Mouse (Mus musculus) adrenal gland, postnatal 36 days (tissue): Measurements from ENCODE around the gene Slco2a1. TPM values are rescaled to one million over a fixed set of nuclear protein-coding genes. Genes with fewer than 3 reads are reported as not detected.
"Not testable (repeated sequence)": the region's sequence is repeated elsewhere in the genome, so short reads cannot be mapped to it uniquely, and the experiment has no call there.

ENCODE experiments used
- DNase-seq, 2 experiments: peaks; one replicate each; pipeline ENCODE4 v3.0.0; 2021; ENCODE audit warnings: mixed read lengths in 1 of 2
- total RNA-seq, 2 experiments: library from RNA; stranded (reverse); gene quantifications; 2 replicates each; pipeline ENCODE4 v1.2.3; 2021

The Slco2a1 gene
- total RNA-seq, 2 experiments from 2014 or later, result 3.2 to 3.7 TPM

DNA sequence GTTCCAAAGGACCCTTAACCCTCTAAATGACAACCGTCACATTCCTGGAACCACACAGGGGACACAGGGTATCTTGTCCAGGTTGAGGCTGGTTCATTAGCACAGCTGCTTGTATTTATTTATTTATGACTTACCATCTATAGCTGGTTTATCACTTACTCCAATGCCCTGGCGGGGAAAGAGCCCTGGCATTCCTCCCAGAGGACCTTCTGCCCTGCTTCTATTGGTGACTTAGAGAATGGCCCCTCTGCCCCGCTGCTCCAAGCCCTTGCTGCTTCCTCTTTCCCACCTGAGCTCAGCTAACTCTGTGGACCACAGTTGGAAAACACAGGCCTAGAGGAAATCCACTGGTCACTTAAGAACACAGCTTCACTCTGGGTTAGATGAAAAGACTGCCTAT, 94.9 kb downstream of the Slco2a1 start:
- no peak for DNase-seq

GRCm38 (mm10) chr9:103086736-103087135, 98.2 kb downstream of the Slco2a1 start:
- DNase-seq, result no peak

- DNase-seq, result no peak
These were observed 98.8 kb downstream of the Slco2a1 start for GRCm38 (mm10) chr9:103087301-103087700.

- DNase-seq, result no peak
These were observed 100.1 kb downstream of the Slco2a1 start for GRCm38 (mm10) chr9:103088661-103089060.

DNA sequence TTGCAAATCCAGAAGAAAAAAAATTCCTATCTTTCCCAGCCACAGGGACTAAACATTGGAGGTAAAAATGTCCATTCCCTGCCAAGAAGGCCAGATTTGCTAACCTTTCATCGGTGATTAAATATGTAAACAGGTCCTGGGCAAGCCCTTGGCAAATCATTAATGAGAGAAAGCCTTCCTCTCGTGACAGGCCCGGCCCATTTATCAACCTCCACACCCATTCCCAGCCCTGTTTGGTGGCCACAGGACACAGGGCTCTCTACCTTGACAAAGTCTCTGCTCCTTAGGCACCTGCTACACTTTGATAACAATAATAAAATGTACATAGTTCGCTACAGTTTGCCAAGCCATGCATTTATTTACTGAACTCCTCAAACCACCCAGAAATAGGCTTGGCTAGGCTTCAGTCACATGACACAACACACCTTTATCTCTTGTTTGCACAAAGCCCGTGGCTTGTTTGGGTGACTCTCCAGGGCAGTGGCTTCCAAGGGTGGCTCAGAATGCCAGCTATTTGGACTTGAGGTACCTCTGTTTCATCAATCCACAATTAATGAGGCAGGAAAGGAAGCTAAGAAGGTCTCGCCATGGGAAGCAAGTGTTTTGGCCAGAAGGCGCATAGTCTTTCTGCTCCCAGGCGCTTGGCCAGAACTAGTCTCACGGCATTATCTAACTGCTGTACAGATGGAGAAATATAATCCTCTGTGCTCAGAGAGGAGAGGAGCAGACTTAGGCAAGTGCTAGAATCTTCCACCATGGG, 101.8 kb downstream of the Slco2a1 start:
- DNase-seq, result no peak

- no peak for DNase-seq
These were observed 102.7 kb downstream of the Slco2a1 start for GRCm38 (mm10) chr9:103091039-103091883.

DNA sequence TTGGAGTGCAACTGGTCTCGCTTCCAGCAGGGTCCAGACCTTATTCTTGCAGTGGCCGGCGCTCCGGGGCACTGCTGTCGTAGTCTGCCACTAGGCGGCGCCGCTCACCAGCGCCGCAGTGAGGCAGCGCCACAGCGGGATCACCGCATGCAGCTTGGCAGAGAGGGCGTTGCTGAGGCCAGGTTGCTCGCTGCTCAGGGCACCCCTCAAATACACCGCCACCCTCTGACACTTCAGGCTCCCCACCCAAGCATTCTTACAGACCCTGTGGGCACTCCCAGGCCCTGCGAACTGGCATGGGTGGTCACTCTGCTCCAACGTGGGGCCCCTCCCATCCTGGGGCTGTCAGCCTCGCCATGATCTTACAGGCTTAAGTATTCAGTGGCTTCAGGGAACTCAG, 103.7 kb downstream of the Slco2a1 start:
- peak; percentile 79 to 85 for DNase-seq

- no peak for DNase-seq
These were observed 105.2 kb downstream of the Slco2a1 start for GRCm38 (mm10) chr9:103093681-103094080.

DNA sequence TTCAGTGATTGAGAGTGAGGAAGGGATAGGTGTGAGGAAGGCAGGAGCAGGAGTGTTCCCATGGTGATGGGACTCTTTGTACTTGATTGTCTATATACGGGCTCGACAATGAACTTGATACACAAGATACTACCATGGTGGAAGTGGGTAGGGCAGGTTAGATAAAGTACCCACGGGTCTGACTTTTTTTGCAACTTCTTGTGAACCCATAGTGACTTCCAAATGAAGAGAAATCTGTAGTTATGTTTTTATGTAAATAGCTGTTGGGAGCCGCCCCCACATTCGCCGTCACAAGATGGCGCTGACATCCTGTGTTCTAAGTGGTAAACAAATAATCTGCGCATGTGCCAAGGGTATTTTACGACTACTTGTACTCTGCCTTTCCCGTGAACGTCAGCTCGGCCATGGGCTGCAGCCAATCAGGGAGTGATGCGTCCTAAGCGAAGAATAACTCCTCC, 119.9 kb downstream of the Slco2a1 start:
- DNase-seq, result not testable (repeated sequence)

- DNase-seq, result no peak
These were observed 120.6 kb downstream of the Slco2a1 start for GRCm38 (mm10) chr9:103108943-103109670.

DNA sequence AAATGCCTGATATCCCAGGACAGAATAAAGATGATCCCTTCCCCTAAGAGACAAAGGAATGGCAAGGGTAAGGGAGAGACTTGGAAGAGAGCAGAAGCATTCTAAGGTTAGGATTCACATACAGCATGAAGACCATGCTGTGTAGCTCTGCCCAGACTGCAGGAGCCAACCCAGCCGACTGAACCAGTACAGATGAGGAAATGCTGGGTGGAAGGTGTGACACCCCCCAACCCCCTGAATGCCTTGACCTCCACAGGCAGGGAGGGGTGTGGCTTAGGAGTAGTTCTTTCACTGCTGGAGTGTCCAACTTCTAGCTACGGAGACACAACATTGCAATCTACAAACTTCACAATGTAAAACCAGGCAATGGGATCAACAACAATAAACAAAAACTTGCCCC, 121.4 kb downstream of the Slco2a1 start:
- no peak for DNase-seq

- DNase-seq, result no peak
These were observed 122.4 kb downstream of the Slco2a1 start for GRCm38 (mm10) chr9:103110727-103111501.

DNA sequence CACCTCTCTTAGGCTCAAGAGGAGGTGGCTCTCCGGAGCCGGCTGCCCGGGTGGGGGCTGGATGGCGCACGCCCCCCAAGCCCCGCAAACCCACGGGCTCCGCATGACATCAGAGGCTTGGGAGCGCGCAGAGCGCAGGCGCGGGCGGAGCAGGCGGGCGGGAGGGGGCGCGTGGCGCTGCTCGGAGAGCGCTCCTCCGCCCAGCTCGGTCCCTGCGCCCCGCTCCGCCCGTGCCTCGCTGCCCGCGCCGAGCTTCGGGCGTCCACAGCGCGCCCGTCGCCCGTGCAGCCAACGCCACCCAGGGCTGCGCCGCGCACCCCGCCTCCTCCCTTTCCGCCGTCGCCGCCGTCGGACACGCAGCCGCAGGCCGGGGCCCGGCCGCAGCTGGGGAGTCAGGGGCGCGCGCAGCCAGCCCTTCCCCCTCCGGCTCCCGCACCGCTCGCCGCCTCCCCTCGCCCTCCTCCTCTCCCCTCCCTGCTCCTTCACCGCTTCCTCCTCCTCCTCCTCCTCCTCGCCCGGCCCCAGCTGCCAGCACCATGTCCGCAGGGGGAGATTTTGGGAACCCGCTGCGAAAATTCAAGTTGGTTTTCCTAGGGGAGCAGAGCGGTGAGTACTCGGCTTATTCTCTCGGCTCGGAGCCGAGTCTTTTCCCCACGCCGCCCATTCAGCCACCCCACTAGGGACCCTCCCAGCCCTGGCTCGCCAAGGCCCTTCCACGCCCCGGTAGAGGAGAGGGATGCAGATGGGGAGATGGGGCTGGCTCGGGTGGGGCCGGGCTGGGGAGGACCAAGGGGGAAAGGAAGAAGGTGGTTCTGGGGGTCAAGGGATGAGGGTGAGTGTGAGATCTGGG, 123.3 kb downstream of the Slco2a1 start, which contains the start of gene Rab6b:
Gene Rab6b (plus strand): TSS at position 167 of the 850 bp plus-strand sequence.
- DNase-seq, result peak; percentile 56 to 59

DNA sequence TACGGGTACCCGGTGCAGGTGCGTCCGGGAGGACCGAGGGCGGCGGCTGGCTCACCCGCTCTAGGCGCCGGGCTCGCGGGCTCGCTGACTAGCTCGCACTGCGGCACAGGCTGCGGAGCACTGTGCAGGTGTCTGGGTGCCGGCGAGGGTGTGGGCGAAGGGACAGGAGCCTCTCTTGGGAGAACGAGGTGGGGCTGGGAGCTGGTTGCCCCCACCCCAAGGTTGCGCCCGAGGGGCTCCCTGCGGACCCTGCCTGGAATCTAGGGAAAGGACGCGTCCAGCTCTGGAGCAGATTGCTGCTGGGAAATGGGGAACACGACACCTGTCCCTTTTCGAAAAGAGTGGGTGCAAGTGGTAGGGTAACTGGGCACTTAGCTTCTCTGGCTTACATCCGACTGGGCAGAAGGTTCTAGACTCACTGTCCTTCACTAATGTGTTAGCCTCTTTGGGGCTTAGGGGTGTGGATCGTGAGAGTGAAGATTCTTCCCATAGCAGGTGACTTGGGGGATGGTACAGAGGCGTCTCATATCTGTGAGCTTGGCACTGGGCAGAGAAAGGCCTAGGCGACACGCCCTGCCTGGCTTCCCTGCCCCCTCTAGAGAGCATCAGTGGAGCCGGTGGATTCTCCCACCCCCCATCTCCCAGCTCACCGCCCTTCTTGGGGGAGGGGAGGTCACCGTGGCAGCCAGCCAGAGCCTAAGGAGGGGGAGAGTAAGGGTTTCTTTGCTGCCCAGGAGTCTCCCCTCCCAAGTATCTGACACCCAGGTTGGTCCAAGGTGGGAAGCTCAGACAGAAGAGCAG, 124.2 kb downstream of the Slco2a1 start:
- DNase-seq, result peak in 1 of 2 experiments; percentile 40

DNA sequence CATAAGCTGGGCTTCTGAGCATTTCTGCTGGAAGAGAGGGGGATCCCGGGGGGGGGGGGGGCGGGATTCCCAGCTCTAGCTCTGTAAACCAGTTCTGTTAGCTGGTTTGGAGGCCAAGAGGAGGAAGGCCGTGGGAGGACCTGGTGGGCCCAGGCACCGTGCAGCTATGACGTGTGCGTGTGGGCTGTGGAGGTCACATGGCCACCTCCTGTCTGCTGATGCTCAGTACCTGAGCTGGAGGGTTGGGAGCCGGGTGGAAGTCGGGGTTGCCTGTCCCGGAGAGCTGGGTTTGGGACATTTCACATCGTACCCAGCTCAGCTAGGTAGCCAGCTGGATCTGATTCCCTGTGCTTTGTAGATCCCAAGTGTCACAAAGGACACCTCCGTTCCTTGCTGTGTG, 124.8 kb downstream of the Slco2a1 start:
- no peak for DNase-seq

GRCm38 (mm10) chr9:103114326-103114725, 125.8 kb downstream of the Slco2a1 start:
- DNase-seq, result no peak

DNA sequence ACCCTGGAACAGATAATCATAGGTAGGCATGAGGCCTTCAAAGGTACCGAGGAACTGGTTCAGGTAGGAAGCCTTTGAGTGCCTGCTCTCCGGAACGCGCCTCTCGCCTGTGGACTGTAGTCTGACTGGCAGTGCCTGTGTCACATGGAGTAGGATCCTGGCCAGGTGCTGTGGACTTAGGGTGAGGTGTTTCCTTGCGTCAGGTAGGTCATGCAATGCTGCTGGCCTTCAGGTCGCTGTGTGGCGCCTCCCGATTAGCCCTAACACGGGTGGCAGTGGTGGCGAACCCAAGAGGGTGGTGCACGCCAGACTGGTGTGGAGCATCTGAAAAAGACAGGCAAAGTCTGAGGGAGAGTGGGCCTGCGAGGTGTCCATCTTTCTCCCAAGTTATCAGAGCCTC, 126.4 kb downstream of the Slco2a1 start:
- no peak for DNase-seq

GRCm38 (mm10) chr9:103116941-103117340, 128.4 kb downstream of the Slco2a1 start:
- no peak for DNase-seq

DNA sequence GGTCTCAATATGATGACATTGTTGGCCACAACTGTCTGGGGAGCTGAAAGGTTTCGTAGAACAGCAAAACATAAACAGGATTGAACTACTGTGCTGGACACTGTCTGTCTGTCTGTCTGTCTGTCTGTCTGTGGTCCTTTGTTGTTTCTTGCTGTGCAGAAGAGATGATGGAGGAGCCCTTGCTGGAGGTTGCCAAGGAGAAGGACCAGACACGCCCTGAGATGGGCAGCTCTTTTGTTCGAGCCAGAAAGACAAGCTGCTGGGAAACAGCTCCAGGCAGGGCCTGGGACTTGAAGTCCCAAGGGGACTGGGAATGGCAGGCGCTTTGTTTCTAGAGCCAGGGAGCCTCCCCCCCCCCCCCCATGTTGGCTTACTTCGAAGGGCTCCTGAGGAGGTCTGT, 129.0 kb downstream of the Slco2a1 start:
- no peak for DNase-seq

DNA sequence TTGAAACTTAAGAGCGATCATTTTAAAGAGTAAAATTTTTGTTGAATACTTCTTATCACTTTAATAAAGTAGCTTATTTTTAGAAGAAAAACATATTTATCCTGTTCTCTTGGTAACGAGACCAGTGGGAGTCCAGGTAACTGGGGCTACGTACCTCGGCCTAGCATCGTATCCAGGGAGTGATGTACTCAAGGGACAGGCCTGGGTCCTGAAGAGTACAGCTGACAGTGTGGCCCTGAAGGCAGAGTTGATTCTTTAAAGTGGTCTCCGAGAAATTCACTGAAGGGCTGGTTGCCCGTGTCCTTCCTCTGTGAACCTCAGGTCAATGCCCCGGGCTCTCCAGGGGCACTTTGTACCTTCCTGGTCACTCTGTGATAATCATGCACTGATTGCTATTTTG, 129.4 kb downstream of the Slco2a1 start:
- DNase-seq, result no peak
